Mouse (Mus musculus) heart, embryonic 14.5 days (tissue): ENCODE data around the gene Casq2. TPM values are rescaled to one million over a fixed set of nuclear protein-coding genes. Genes with fewer than 3 reads are reported as not detected.

ENCODE experiments used
- ATAC-seq: fragments of 200-750 bp; cut with Nextera tagmentation; 2 replicates; pipeline ENCODE4 v1.8.0; 2017; ENCODE audit warnings: low read depth, moderate TSS enrichment; ENCODE audit not compliant: insufficient number of reproducible peaks, insufficient read depth, low FRiP score
- H3K27ac ChIP-seq, 2 experiments: fragments of 200-500 bp in 1 of 2; fragments of 300-500 bp in 1 of 2; sonication (generic) in 1 of 2; replicated peaks in 1 of 2; 2 replicates each; pipeline ENCODE4 v1.5.1; 2012 to 2014; ENCODE audit warnings: low read depth in 2 of 2, low read length in 2 of 2, control low read depth in 1 of 2, mild to moderate bottlenecking in 1 of 2, mixed read lengths in 1 of 2; ENCODE audit not compliant: control insufficient read depth in 1 of 2, insufficient read depth in 1 of 2
- H3K27me3 ChIP-seq: fragments of 300-500 bp; sonication (generic); 2 replicates; pipeline ENCODE4 v1.6.1; 2014; ENCODE audit warnings: mild to moderate bottlenecking, low read length, control low read depth; ENCODE audit not compliant: control insufficient read depth, insufficient read depth
- H3K36me3 ChIP-seq: fragments of 300-500 bp; sonication (generic); 2 replicates; pipeline ENCODE4 v1.6.1; 2014; ENCODE audit warnings: mild to moderate bottlenecking, control low read depth, low read length, mixed read lengths; ENCODE audit not compliant: control insufficient read depth, insufficient read depth
- H3K4me1 ChIP-seq, 2 experiments: fragments of 200-500 bp in 1 of 2; fragments of 300-500 bp in 1 of 2; sonication (generic) in 1 of 2; 2 replicates each; pipeline ENCODE4 v1.6.1; 2012 to 2014; ENCODE audit warnings: low read length in 2 of 2, control low read depth in 1 of 2, mixed read lengths in 1 of 2; ENCODE audit not compliant: control insufficient read depth in 2 of 2, insufficient read depth in 2 of 2
- H3K4me2 ChIP-seq: fragments of 300-500 bp; sonication (generic); 2 replicates; pipeline ENCODE4 v1.6.1; 2014; ENCODE audit warnings: mild to moderate bottlenecking, low read length
- H3K4me3 ChIP-seq, 2 experiments: fragments of 200-500 bp in 1 of 2; fragments of 300-500 bp in 1 of 2; sonication (generic) in 1 of 2; 2 replicates each; pipeline ENCODE4 v1.5.1; 2012 to 2014; ENCODE audit warnings: low read length in 2 of 2, mild to moderate bottlenecking in 2 of 2, control low read depth in 1 of 2, low read depth in 1 of 2, moderate library complexity in 1 of 2; ENCODE audit not compliant: control insufficient read depth in 1 of 2, insufficient read depth in 1 of 2
- H3K9ac ChIP-seq: fragments of 300-500 bp; sonication (generic); 2 replicates; pipeline ENCODE4 v1.6.1; 2014; ENCODE audit warnings: mild to moderate bottlenecking, low read length
- H3K9me3 ChIP-seq: fragments of 300-500 bp; sonication (generic); 2 replicates; pipeline ENCODE4 v1.6.1; 2016; ENCODE audit warnings: low read length, control low read depth; ENCODE audit not compliant: control insufficient read depth
- WGBS: fragments of 180-500 bp; shearing (Covaris S2); extraction: QIAGEN DNeasy Blood & Tissue Kit; methylation state at CpG from one replicate; pipeline ENCODE4 v1.1.7; 2014; 5-methylcytosine and 5-hydroxymethylcytosine counted together
- polyA plus RNA-seq: library from polyadenylated mRNA; unstranded; fragments of >200 nt; fragmentation: Nextera tagmentation; extraction: Ambion mirVana; gene quantifications from 2 replicates; pipeline ENCODE4 v1.2.1, GENCODE M21; 2014

Gene Casq2
- polyA plus RNA-seq, 1 experiment from 2014 or later = 433 TPM

DNA sequence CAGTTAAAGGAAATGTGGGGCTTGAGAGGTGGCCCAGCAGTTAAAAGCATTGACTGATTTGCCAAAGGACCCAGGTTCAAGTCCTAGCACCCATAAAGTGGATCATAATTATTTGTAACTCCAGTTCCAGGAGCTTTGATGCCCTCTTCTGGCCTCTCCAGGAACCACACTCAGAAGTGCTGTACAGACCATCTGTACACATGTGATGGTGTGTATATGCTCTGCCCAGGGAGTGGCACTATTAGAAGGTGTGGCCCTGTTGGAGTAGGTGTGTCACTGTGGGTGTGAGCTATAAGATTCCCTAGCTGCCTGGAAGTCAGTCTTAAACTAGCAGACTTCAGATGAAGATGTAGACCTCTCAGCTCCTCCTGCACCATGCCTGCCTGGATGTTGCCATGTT lies 34.7 kb downstream of the Casq2 start:
- H3K36me3 ChIP-seq = peaks cover 64% of the 10 kb centered on the region
- H3K27me3 ChIP-seq = no peaks in the 10 kb centered on the region
- H3K9ac ChIP-seq = no peak overlapping the region
- H3K4me2 ChIP-seq = no peak overlapping the region
- ATAC-seq = no peak
- H3K27ac ChIP-seq = no peak overlapping the region
- H3K9me3 ChIP-seq = 0 out of 2 replicates have a peak, but pooled peaks cover 3% of the 10 kb centered on the region
- no peaks in the 10 kb centered on the region for H3K4me1 ChIP-seq
- H3K4me3 ChIP-seq = no peak overlapping the region

- Histone ChIP-seq H3K4me3 (no peak overlapping the region), H3K4me1 (no peaks in the 10 kb centered on the region), H3K27me3 (no peaks in the 10 kb centered on the region), H3K27ac (no peak overlapping the region), H3K9ac (no peak overlapping the region), H3K36me3 (peaks cover 63% of the 10 kb centered on the region), H3K4me2 (no peak overlapping the region), H3K9me3 (0 out of 2 replicates have a peak, but pooled peaks cover 3% of the 10 kb centered on the region)
- WGBS = 71% methylated on average over 7 of the region's 7 CpGs
- ATAC-seq = no peak
Measured at GRCm38 (mm10) chr3:102122046-102122445, 35.8 kb downstream of the Casq2 start.

DNA sequence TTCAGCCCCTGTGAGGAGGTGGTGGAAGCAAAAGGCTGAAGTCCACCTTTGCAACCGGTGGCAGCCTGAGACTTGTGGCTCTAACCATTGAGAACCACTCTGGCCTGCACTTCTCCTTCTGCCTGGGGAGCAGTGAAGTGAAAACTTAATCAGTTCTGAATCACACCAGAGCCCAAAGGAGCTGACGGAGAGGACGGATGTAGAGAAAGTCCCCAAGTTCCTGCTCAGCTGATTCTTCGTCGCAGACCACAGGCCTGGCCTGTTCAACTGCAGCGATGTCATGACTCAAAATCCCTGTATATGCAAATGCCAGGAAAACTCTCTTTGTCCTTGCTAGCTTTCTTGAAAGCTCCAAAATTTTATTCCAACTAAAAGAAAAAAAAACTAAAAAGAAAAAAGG lies 37.4 kb downstream of the Casq2 start:
- H3K27ac ChIP-seq = no peak overlapping the region
- no peak for ATAC-seq
- H3K9me3 ChIP-seq = 0 out of 2 replicates have a peak, but pooled peaks cover 3% of the 10 kb centered on the region
- WGBS = 68% methylated on average over 6 of the region's 6 CpGs
- H3K4me1 ChIP-seq = no peaks in the 10 kb centered on the region
- no peak overlapping the region for H3K4me3 ChIP-seq
- no peak overlapping the region for H3K9ac ChIP-seq
- no peak overlapping the region for H3K4me2 ChIP-seq
- no peaks in the 10 kb centered on the region for H3K27me3 ChIP-seq
- H3K36me3 ChIP-seq = peaks cover 67% of the 10 kb centered on the region

DNA sequence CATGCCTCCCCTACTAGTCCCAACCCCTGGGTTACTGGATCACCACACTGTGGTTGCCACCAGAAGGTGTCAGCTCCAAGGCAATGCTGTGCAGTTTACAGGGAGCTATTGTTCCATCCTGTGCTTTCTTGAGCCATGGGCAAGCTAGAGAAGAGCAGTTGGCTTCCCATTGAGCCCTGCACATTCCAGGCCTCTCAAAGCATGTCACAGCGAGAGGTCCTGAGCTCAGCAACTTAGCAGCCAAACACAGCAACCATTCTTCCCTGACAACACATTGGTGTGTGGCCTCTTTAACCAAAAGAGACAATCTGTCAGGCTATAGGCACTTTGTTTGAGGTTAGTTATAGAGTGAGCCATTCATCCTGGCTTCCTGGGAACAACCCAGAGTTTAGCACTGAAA lies 39.3 kb downstream of the Casq2 start:
- 50% methylated on average over 1 of the region's 1 CpGs for WGBS
- peaks cover 0 to 4% of the 10 kb centered on the region in 2 experiments; a peak in 1 of 4 replicates for H3K4me1 ChIP-seq
- no peak overlapping the region for H3K27ac ChIP-seq
- no peak for ATAC-seq
- no peak overlapping the region for H3K4me3 ChIP-seq
- H3K9me3 ChIP-seq = 0 out of 2 replicates have a peak, but pooled peaks cover 3% of the 10 kb centered on the region
- H3K36me3 ChIP-seq = peaks cover 64% of the 10 kb centered on the region
- no peak overlapping the region for H3K9ac ChIP-seq
- H3K4me2 ChIP-seq = no peak overlapping the region
- H3K27me3 ChIP-seq = no peaks in the 10 kb centered on the region

DNA sequence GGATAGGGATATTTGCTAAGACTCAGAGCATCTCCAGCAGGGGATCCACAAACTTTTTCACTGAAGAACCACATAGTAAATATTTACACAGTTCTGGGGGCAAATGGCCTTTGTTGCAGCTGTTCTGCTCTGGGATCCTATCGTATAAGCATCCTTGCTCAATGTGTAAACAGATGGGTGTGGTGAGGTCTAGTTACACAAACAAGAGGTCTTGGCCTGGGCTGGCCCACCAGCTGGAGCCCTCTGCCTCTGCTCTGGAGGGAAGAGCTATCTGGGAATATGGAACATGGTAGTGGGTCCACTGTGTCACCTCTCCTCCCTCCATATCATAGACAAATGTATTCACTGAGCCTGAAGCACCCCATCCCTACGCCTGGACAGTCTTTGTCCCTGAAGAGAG lies 40.9 kb downstream of the Casq2 start:
- H3K9me3 ChIP-seq = no peaks in the 10 kb centered on the region
- no peaks in the 10 kb centered on the region for H3K27me3 ChIP-seq
- ATAC-seq = no peak
- H3K4me1 ChIP-seq = peaks cover 0 to 4% of the 10 kb centered on the region in 2 experiments; a peak in 1 of 4 replicates
- peaks cover 67% of the 10 kb centered on the region for H3K36me3 ChIP-seq
- 82% methylated on average over 2 of the region's 2 CpGs for WGBS
- no peak overlapping the region for H3K4me2 ChIP-seq
- H3K9ac ChIP-seq = no peak overlapping the region
- no peak overlapping the region for H3K27ac ChIP-seq
- H3K4me3 ChIP-seq = no peak overlapping the region

DNA sequence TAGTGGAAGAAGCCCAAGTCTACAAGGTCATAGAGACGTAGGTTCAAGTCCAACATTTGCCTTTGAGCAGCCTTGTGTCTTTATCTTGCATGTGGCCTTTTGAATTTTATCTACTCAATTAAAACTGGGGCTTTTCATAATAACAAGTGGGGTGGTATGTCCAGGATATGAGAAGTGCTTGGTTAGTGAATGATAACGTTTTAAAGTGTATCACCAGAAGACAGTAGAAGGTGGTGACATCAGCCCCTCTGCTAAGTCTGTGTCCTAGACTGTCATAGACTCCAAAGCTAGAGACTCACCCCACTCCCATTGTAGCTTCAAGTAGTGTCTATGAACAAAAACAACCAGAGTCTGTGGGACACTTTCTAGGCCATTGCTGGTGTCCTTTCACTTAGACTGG lies 42.0 kb downstream of the Casq2 start:
- Histone ChIP-seq H3K9ac (no peak overlapping the region), H3K27ac (no peak overlapping the region), H3K9me3 (no peaks in the 10 kb centered on the region), H3K27me3 (no peaks in the 10 kb centered on the region), H3K4me2 (no peak overlapping the region), H3K4me1 (peaks cover 0 to 4% of the 10 kb centered on the region in 2 experiments; a peak in 1 of 4 replicates), H3K36me3 (peaks cover 74% of the 10 kb centered on the region), H3K4me3 (no peak overlapping the region)
- no peak for ATAC-seq
- 73% methylated on average over 2 of the region's 2 CpGs for WGBS

DNA sequence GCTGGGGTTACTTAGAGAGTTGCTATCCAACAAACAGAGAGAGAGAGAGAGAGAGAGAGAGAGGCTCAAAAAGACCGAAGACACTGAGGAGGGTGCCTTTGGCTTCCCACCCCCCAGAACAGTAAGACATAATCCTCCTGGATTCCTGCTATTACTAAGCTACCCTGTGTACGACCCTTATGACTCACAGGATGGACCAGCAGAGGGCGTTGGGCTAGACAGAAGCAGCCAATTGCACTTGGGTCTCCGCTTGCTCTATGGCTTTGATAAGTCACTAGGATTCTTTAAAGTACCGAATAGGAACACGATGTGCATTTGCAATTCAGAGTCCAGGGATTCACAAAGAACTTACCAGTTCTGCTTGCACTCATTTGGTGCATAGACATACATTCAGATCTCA lies 44.3 kb downstream of the Casq2 start:
- Histone ChIP-seq H3K27me3 (no peaks in the 10 kb centered on the region), H3K9me3 (no peaks in the 10 kb centered on the region), H3K4me3 (no peak overlapping the region), H3K36me3 (peaks cover 70% of the 10 kb centered on the region), H3K27ac (no peak overlapping the region), H3K4me2 (no peak overlapping the region), H3K4me1 (peaks cover 3 to 7% of the 10 kb centered on the region in 2 experiments; a peak in 3 of 4 replicates), H3K9ac (no peak overlapping the region)
- WGBS = 57% methylated on average over 6 of the region's 6 CpGs
- ATAC-seq = no peak

DNA sequence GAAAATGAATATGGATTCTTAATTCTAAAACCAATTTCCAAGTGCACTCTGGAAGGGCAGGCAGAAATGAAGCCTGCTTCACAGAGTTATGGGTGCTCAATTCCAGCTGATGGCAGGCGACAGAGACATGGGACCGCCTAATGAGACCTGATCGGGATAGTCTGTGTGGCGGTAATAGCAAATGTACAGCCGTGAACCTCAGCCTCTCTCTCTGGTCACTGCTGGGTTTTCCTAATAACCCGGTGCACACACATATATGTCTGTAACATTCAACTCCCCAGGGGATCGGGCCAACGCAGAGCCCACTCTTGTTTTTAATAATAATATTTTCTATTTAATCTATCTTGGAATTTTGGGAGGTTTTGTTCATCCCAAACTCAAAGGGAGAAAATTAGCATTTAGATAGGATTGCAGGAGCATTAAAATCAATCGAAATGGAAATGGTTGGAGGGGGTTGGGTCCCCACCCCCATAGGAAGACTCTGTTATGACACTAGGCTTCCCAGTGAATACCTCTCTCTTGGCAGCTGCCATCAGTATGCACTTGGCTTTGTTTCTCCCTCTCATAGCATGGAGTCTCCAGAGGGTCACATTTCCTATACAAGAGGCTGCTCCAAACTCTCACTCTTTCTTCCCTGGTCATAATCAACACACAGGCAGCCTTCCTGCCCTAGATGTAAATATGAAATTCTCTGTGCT lies 45.6 kb downstream of the Casq2 start:
- peaks cover 61% of the 10 kb centered on the region for H3K36me3 ChIP-seq
- no peaks in the 10 kb centered on the region for H3K27me3 ChIP-seq
- H3K9me3 ChIP-seq = no peaks in the 10 kb centered on the region
- 93% methylated on average over 9 of the region's 9 CpGs for WGBS
- ATAC-seq = no peak
- no peak overlapping the region for H3K9ac ChIP-seq
- no peak overlapping the region for H3K4me3 ChIP-seq
- no peak overlapping the region for H3K27ac ChIP-seq
- H3K4me2 ChIP-seq = no peak overlapping the region
- H3K4me1 ChIP-seq = peaks cover 9 to 13% of the 10 kb centered on the region in 2 experiments
